Mouse (Mus musculus) small intestine, adult 2 months (tissue): ENCODE results near the gene Trmt1.

Experiments used
- CTCF ChIP-seq: fragments of 200-500 bp; IDR thresholded peaks from 2 replicates; pipeline ENCODE4 v1.5.1; 2012; ENCODE audit warnings: low read depth, mild to moderate bottlenecking, control low read depth, inconsistent platforms, low read length, moderate library complexity, mixed read lengths; ENCODE audit not compliant: insufficient replicate concordance, insufficient read length; ENCODE audit errors: extremely low read depth
- POLR2A ChIP-seq: fragments of 200-500 bp; IDR thresholded peaks from 2 replicates; pipeline ENCODE4 v1.6.1; 2012; ENCODE audit warnings: low read depth, mild to moderate bottlenecking, control low read depth, inconsistent platforms, low read length, moderate library complexity

DNA sequence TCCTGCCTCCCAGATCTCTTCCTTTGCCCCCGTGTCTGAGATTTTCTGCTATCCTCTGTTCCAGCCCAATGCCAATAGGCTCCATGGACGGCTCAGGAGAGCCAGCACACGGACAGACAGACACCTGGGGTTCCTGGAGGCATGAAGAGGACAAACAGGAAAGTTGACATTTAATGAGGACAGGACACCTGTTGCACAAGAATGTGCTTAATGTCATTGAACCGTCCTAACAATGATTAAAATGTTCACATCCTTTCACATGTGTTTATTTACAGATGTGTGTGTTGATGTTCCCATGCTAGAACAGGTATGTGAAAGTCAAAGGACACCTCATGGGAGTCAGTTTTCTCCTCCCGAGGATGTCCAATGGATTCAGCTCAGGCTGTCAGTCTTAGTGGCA, 43.1 kb upstream of the Trmt1 start:
- TF ChIP-seq POLR2A (no peak), CTCF (no peak)
